Mouse (Mus musculus) granulocyte monocyte progenitor cell, adult 5-6 weeks (primary cell): ENCODE measurements around the gene Plekhm1. TPM values are rescaled to one million over a fixed set of nuclear protein-coding genes. Genes with fewer than 3 reads are reported as not detected.

ENCODE experiments used
- ATAC-seq: replicated peaks from 2 replicates; pipeline ENCODE4 v1.8.0; 2016; ENCODE audit warnings: mild to moderate bottlenecking, moderate TSS enrichment, inconsistent platforms; ENCODE audit not compliant: poor library complexity, severe bottlenecking
- total RNA-seq, 2 experiments: library from RNA; stranded (forward) in 1 of 2; stranded (reverse) in 1 of 2; fragments of 200-712, 200-1000 nt in 1 of 2; fragments of >200 nt in 1 of 2; fragmentation: Nextera tagmentation in 1 of 2; gene quantifications; 2 replicates each; pipeline ENCODE4 v1.2.3; 2014 to 2017

Gene Plekhm1
- total RNA-seq, 2 experiments from 2014 or later, result 4.8 to 8.6 TPM

DNA sequence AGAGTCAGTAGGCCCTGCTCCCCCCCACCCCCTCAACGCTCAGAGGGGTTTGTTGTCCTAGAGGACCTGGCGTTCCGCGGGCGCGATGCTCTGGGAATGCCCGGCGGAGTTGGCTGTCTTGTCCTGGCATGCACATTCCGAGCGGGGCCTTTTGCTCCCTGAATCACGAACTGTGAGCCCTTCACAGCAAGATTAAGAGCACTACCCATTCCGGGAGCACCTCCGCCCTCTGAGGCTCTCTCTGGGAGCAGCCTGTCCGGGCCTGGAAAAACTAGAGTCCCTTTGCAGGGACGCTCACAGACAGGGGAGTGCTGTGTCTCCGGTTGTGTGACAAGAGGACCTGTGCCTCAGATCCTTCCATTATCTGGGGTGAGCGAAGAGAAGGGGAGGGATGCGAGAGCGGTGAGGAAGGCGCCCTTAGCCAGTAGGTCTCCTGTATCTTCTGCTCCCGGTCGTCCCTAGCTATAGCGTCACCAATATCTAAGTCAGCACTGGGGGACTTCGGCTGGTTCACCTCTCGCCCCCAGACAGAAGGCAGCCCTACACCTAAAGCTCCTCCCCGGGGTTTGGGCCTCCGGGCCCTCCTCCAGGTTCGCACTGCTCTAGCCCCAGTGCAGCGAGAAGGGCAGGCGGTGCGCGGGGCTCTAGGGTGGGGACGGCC is 49.8 kb downstream of the Plekhm1 start:
- peak; percentile 1; the same call in 1 of the 2 replicates for ATAC-seq

DNA sequence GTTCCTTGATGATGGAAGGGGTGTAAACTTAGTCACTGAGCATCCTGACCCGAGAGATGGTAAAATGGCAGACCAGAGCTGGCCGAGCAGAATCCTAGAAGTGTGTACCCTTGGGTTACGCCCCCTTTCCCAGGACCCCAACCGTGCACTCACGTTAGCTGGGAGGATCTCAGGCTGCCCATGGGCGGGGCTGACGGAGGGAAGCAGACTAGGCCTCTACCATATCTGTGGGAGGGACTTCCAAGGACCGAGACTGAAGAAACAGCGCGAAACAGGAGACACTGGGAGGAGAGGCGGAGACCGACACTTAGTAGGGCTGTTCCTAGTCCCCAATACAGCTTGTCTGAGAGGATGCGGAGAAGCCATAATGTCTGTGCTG is 50.4 kb downstream of the Plekhm1 start:
- ATAC-seq, result peak; percentile 22

DNA sequence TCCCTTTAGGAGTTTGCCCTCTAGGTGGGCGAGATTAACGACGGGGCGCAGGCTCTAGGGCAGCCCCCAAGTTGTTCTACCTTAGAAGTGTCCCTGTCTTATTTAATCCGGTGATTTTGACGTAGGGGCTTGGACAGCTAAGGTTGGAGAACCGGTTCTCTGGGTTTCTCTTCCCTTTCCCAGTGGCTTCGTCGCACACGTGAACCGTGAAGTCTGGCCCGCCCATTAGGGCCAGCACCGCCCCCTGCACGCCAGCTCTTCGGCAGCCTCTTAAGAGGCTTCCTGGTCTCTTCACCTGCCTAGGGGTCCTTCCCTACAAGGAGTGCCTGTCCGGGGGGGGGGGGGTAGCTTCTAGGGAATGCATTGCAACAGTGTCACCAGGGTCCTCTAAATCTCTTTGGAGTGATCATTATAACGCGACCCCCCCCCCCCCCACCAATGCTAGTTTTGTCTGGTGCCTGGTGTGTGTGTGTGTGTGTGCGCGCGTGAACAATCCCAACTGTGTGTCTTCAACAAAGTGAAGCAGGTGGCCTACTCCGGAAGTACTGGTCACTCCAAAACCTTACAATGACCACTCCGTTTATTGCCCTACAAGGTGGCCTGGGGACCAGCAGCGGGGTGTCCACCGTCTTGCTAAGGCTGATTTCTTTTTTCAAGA is 51.0 kb downstream of the Plekhm1 start:
- peak; percentile 54 for ATAC-seq

DNA sequence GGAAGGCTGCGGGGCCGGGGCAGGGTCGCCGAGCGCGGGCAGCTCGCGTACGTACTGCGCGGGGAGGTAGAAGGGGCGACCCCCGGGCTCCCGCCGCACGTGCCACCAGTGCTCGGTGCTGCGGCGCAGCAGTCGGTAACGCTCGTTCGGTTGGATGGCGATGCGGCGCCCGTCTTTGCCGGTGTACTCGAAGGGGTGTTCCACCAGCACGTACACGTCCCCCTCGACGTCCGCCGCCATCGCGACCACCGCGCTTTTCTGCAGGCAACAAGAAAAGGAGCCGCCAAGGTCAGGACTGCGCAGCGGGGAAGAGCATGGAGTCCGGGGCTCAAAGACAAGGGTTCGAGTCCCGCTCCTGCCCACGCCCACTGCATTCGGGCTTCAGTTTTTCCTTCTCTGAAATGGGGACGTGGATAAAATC is 51.8 kb downstream of the Plekhm1 start:
- ATAC-seq, result no peak

DNA sequence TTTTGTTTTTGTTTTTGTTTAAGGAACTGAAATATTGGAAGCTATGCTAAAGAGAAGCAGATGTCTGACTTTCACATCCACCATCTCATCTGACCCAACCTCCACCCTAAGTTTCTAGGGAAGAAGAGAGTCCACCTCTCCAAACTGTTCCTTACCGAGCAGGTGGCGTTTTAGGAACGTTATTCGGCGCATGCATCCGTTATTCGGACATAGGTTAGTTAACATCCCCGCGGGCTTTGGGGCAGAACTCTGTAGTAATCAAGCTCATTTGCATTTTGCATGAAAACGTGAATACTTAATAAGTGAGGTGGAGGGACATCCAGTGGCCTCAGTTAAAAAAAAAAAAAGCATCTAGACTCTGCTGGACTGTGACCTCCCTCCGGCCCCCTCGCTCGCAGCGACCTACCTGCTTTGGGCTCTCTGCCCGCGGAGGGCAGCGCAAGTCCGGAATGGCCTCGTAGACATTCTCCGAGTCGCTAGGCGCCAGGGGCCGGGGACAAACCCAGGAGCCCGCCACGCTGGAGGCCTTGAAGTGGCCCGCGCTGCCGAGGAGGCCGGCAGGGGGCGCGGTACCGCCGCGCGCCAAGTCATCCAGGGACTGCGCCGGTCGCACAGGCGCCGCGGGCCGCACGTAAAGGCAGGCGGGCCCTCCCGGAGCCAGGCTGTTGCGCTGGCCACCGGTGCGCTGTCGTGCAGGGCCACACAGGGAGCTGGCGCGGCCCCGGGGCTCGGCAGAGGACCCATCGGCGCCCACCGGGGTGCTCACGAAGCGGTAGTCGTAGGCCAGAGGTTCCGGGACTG is 52.4 kb downstream of the Plekhm1 start:
- ATAC-seq, result peak; percentile 48

DNA sequence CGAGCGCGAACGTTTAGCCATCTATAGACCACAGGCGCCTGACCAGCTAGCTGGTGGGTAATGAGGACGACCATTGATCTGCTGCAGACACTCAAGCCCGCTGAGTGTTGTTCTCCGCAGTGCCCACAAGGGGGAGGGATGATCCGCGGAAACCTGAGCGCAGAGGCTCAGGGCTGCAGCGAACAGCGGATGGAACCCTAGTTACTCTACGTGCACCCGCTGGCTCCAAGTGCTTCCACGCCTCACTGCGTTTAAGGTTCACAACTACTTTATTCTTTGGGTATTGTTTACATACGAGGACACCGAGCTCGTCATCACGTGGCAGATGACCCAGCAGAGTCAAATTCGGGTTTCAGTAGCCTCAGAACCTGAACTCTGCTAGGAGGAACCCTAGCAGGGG is 53.4 kb downstream of the Plekhm1 start:
- peak; percentile 43 for ATAC-seq

DNA sequence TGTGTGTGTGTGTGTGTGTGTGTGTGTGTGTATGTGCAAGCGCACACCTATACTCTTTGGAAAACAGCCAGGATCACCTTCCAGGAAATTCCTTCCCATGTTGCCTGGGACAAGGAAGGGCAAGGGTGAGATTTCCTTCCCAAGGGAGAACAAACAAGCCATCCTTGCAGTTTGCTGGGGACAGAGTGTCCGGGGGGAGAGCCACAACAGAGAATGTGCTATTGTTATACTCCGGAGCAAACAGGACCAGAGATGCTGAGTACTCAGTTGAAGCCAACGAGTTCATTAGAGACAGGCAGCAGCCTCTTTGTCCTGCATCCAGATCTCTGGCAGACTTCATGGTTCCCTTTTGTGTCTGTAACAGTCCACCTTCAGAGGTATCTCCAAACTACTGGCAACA is 54.2 kb downstream of the Plekhm1 start:
- ATAC-seq, result no peak

DNA sequence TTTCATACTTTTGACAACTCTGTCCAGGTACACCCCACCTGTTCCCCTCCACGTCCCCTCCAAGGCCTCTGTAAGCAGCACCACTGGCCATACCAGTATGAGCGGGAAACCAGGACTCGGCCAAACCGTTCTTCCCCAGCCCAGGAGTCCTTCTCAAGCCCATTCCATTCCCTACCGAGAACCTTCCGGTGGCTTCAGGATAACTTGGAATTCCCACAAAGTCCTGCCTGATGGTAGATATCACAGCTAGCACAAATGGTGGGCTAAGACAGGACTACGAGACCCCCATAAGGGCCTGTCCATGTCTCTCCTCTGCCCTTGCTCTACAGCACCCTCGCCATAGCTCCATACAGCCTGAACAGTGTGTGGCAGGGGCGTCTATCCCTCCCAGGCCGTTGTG is 54.8 kb downstream of the Plekhm1 start:
- ATAC-seq, result no peak

DNA sequence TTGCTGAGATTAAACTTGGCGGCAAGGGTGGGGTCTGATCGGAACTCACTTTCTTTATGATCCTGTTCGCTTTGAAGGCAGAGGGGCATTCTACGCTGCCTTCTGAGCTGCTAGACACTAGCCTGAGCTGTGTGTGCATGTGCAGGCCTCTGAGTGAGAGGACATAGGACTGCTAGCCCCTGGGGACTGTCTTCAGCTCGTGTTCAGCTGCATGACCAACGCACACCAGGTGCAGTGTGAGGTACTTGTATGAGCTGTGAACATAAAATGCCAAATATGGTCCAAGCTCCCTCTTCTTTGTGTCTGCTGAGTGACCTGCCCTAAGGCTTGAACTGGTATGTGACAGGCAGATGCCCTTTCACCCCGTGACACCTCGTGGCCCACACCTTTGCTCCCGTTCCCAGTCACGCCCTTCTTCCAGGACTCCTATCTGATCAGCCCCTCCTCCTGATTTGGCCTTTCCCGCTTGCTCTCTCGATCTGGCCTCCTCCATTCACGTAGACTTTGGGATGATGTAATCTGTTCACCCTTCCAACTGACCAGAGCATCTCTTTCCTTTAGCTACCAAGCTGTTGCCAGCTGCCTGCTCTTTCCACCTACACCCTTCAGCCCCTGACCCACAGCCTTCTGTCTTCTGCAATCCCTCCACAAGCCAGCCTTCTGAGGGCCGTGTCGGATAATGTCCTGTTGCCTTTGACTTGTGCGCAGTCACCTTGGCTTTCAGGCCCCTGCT is 55.4 kb downstream of the Plekhm1 start:
- ATAC-seq, result no peak

DNA sequence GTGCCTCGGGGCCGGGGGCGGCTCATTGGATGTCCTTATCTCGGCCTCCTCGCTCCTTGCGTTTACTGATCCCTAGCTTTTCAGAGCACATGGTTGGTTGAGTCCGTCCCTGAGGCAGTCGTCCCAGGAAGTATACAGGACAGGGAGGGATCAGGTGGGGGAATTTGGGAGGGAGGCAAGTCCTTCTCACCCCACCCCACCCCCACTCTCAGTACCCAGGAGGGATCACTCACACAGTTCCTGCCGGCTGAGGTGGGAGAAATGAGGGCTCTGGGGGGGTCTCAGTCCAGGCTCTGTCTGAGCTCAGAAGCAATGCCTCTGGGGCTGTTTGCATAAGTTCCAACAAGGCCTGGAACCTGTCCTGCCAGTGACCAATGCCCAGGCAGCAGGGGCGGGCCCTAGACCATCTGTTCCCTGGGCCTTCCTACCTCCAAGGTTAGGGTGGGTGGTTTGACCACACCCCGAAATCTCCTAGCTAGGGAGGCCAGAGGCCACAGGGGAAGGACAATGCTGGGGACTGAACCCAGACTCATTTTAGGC is 56.4 kb downstream of the Plekhm1 start:
- ATAC-seq, result no peak

DNA sequence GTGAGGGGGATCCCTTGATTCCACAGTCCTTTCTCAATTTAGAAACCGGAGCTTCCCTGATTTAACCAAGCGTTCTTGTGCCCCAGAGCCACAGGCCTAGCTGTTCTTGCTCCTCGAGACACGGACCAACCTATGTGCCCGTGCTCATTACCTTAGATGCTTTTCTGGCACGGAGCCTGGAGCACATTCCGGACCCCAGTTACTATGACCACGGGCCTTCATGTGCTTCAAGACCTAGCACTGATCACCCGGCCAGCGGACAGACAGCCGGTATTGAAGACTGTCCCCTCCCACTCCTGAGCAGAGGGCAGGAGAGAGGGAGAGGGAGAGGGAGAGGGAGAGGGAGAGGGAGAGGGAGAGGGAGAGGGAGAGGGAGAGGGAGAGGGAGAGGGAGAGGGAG is 57.2 kb downstream of the Plekhm1 start:
- ATAC-seq, result no peak

DNA sequence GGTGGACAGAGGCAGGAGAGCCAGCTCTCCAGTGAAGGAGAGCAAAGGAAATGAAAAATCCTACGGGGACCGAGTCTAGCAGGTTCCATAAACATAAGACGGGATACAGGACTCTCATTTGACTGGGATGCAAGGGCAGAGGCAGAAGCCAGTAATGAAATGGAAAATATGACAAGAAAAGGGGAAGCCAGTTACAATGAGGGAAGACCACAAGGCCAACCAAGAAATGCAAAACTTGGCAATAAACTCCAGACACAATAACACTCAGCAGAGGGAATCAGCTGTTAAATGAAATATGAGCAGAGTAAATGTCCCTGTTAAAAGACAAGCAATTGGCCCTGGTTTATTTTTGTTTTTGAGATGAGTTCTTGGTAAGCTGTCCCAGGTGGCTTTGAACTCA is 58.5 kb downstream of the Plekhm1 start:
- no peak; the same call in 1 of the 2 replicates for ATAC-seq

DNA sequence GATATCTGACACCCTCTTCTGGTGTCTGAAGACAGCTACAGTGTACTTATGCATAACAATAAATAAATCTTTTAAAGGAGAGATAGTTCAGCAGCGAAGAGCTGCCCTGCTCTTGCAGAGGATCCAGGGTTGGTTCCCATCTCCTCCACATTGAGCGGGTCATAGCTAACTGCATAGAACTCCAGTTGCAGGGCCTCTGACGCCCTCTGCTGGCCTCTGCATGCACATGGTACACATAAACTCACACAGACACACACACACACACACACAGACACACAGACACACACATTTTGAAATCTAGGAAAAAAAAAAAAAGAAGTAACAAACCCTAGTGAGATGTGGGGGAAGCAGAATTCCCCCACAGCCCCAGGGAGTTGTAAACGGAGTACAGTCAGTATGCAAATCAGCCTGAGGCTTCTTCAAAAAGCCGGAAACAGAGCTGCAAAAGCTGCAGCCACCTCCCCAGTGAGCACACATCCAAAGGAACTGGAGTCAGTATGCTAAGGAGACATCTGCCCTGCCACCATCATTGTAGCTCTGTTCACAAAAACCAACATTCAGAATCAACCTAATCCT is 60.2 kb downstream of the Plekhm1 start:
- no peak for ATAC-seq

DNA sequence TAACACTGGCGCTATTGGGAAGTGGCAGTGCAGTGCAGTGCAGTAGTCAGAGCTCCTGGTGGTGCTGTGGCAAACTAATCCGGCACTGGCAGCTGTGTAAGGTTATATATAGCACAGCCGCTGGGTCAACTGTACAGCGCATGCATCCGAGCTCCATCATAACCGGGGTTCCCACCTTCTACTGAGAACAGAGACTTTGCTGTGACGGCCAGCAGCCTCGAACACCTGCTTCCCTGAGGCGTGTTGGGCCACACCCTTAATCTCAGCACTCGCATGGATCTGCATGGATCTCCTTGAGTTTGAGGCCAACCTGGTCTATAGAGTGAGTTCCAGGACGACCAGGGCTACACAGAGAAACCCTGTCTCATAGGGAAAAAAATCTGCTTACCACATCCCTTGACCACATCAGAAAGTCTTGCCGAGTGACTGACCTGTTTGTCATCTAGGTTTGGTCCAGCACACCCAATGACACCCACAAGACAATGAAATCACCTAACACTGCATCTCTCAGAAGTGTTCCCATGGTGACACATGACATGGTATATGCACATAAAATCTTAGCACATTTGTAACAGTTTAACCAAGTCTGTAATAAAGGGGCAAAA is 61.7 kb downstream of the Plekhm1 start:
- ATAC-seq, result no peak

DNA sequence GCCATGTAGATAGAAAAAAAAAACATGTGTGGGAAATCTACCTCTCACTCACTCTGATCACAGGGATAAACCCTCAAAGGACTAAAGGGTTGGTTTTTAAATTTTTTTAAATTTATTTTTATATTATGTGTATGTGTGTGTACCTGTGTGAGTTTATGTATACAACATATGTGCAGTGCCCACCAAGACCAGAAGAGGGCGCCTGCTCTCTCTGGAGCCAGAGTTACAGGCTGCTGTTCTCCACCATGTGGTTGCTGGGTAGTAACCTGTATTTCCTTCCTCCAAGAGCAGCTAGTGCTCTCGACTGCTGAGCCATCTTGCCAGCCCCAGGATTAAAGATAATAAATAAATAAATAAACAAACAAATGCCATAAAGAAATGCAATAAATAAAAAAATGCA is 62.8 kb downstream of the Plekhm1 start:
- ATAC-seq, result no peak

DNA sequence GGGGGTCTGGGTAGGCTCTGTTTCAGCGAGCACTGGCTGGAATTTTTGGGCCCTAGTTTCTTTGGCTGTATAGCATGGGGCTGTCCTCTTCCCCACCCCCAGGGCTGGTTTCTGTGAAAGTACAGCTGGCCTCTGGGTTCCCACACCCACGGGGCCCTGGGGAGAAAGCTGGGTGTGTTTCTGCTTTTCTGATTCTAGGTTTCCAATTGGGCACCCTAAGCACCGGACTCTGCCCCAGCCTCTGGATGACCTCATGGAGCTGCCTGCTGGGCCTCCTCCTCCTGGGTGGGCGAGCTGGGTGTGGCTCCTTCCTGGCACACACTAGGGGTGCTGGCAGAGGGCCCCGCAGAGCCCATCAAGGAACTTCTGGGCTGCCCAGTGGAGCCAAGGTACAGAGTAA is 65.8 kb downstream of the Plekhm1 start:
- ATAC-seq, result peak; percentile 40

DNA sequence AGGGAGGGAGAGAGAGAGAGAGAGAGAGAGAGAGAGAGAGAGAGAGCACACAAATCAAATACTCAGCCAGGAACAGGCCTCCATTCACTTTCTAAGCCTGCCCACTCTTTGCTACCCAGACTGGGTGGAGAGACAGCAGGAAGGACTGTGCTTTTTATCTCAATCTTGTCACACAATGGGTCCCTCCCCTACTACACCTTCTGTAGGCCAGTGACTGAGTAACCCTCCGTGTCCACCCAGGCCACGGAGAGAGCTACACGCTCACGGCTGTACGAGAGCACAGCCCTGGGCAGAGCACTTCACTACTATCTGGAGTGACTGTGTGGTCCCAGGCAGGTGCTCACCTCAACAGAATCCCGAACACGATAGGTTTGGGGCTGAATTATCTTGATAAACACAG is 66.3 kb downstream of the Plekhm1 start:
- ATAC-seq, result no peak

DNA sequence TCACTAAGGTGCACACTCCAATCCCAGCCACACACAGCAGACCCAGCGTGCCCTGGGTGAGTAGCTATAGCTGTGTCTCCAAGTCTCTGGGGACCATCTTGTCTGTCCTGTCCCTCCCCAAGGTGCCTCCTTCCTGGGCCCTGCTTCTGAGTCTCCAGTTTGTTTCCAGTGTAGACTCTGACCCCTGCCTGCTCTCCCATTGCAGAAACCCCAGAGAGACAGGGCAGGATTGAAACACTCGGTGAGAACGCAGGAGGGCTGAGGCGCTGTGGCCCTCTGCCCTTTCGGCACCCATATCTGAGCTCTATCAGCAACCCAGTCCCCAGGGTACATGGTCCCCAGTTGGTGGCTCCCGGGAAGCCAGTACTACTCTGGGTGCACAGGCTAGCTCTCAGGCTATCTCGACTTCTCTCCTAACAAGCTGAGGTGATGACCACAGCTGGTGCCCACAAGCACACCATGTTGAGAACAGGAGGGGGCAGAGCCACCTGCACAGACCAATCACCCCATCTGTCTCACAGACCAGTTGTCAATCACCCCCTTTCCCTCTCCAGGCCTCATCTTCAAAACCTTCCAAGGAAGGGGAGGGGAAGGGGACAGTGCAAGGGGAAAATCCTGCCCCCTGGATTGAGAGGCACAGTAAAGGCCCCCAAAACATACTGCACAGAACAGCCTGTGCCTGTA is 66.9 kb downstream of the Plekhm1 start:
- ATAC-seq, result no peak
